Mouse (Mus musculus): ENCODE results near the gene Pfkfb4. TPM values are rescaled to one million over a fixed set of nuclear protein-coding genes. Genes with fewer than 3 reads are reported as not detected.

Gene Pfkfb4
- total RNA-seq, 4 experiments from 2014 or later = 11.5 to 15.8 (median 15.4) TPM

DNA sequence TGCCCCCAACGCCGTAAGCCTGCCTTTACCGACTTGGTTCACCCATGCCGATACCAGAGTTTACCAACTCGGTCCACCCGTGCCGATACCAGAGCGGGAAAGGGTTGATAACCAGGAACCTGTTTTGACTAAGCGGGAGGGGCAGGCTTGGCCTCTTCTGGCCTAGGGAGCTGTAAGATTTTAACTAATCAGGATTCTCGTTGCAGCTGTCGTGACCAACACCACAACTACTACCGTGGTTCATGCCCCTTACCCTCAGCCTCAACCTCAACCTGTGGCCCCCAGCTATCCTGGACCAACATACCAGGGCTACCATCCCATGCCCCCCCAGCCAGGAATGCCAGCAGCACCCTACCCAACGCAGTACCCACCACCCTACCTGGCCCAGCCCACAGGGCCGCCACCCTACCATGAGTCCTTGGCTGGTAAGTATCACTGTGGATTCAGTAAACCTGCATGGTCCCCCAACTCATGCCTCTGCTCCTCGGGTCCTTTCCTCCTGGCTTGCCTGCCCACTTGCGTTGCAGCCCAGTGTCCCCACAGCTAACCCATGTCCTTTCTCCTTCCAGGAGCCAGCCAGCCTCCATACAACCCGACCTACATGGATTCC is 64.6 kb downstream of the Pfkfb4 start:
- no peak for DNase-seq (ENCODE audit: low spot score in 2 of 2)

DNA sequence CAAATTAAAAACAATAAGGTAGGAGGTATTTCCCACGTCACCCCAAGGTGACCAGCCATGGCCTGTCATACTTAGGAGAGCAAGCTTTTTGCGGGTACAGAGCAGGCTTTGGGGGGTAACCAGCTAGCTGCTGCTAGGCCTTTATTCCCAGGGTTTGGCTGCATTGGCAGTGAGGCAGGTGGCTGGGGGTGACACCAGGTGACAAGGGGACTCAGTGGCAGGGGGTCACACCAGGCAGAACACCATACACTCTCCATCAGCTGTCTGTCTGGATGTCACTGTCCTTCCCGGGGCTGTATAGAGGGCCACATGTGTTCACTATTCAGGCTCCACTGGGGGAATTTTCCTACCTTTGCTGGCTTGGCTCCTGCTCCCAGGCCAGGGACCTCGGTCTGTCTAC is 65.3 kb downstream of the Pfkfb4 start:
- no peak for DNase-seq (ENCODE audit: low spot score in 2 of 2)

DNA sequence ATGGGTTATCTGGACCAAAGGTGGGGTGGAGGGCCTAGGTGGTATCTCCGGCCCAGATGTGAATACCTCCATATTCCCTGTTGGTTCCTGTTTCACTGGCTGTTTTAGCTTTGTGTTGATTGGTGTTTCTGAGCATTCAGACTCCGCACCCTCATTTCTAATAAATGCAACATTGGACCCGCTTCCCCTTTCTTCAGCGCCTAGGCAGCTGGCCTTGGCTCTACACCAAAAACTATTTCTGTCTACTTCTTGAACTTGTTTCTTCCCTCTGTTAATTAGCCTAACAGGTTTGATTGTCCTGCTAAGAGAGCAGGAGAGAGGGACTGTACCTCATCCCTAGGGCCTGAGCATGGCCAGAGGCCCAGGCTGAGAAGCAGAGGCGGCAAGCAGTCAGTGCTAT is 66.0 kb downstream of the Pfkfb4 start:
- DNase-seq (ENCODE audit: low spot score in 2 of 2) = no peak

DNA sequence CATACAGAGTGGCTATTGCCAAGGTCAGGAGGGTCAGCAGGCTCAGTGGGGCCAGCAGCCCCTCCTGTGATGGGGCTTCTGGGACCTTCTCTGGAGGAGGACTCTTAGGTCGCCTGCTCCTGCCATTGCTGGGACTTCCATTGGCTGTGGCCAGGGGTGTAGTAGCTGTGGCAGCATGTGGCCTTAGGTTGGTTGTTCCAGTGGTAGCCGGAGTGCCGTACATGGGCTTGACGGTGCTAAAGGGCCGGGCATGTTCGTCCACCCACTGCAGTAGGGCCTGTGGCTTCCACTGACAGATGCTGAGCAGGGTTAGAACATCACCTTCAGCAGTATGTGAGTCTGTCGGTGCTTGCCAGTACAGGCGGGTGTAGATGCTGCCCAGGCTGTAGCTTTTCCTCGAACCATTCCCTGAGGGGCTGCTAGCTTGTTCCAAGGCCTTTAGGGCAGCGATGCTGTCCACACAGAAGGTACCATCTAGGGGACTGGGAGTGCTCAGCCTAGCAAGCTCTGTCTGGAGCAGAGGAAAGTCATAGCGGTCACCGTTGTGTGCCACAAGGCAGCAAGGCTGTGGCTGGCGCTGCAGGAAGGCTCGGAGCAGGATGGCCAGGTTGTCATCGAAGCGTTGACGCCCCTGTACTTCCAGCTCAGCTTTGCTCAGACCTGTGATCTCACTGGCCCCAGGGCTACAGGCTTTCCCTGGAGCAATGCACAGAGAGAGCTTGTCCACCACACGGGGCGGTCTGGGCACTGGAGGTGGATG is 66.6 kb downstream of the Pfkfb4 start:
- DNase-seq (ENCODE audit: low spot score in 2 of 2) = no peak

DNA sequence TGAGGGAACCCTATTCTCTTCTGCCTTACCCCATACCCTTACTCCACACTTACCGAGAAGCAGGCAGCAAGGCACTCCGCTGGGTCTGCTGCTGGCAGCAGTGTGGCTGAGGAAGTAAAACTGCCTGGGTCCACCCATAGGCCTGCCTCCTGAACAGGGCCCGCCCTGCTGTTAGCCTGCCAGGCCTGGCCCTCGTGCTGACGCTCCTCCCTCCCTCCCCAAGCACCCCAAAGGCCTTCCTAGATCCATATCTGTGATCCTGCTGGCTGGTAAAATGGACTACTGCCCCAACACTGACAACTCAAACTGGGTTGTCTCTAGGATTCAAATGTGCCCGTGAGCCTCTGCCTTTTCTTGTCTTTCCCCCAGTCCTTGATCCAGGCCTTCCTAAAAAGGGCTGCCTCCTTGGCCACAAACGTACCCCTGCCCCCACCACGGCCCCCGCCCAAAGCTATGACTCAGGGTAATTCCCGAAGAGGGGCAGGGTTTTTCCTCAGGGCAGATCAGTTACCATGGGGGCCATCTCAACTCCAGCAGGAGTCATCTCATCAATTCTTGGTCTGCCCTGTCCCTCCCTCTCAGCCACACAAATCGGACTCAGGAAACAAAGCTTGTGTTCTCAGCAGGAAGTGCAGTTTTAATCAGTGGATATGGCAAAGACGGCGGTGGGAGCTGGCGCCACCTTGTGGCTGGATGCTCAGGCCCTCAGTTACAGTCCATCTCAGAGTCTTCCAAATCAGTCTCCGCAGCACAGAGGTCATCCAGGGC is 67.7 kb downstream of the Pfkfb4 start, which contains the start of gene Trex1:
Gene Trex1, minus strand, starts transcription at position 599 of the 768 bp plus-strand sequence.
- peak; percentile 88 to 94 for DNase-seq (ENCODE audit: low spot score in 2 of 2)

DNA sequence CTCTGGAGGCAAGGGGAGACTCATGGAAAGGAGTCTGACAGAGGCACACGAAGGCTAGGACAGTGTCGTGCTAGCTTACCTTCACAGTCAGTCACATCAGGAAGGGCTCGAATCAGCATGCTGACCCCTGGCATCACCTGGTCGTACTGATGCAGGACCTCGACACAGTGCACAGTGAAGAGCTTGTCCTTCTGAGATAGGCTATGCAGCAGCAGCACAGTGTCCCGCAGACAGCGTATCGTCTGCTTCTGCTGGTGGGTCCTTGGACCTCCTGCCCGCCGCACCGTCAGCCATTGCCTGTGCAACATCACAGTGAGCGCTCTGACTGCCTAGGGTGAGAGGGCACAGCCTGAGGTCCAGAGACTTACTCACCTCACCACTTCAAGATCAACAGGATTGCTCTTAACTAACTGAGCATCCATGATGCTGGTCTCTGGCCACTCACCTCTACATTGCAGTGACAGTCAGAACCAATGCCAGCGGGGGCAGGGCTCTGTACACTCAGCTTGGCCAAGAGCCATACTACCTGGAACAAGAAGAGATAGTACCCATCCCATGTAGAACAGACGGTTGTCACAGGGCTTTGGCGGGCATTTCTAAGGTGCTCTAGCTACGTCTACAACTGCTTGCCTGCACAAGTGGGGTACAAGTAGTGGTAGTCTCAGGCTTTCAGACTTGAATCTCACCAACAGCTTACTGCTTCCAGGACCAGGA is 68.8 kb downstream of the Pfkfb4 start:
- DNase-seq (ENCODE audit: low spot score in 2 of 2) = no peak

DNA sequence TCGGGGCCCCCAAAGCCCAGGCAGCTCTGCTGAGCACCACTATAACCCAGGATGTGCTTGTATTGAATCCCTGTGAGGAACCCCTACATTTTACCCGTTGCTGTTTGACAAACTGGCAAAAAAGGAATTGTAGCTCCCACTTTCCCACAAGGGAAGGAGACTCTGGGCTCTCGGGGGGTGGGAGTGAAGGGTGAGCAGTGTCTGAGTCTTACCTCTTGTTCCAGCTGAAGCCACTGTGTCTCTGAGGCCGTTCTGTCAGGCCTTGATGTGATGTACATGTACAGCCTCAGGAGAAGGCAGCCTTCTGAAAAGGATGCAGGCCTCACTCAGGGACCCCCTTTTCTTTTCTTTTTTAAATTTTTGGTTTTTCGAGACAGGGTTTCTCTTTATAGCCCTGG is 69.3 kb downstream of the Pfkfb4 start:
- DNase-seq (ENCODE audit: low spot score in 2 of 2) = no peak

DNA sequence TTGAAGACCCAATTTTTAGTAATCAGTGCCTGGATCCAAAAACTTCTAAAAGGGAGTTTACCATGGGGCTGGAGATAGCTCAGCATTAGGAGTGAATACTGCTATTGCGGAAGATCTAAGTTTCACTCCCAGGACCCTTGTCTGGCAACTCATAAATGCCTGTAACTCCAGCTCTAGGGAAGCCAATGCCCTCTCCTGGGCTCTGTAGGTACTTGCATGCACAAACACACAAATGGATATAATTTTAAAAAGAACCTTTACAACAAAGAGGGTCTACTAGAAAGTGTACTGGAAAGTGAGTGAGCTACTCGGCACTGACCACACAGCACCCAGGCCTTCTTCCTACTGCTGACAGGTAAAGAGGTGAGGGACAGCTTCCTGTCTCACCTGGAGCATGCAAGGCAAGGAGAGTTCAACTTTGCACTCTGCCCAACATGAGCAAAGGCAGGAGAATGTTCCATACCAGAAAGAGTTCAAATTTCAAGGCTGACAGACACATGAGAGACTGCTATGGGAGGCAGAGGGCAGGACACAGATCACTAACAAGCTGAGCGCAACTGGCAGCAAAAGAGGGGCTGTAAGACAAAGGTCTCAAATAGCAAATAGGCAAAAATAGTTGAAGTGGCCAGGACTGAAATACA is 76.6 kb downstream of the Pfkfb4 start:
- DNase-seq (ENCODE audit: low spot score in 2 of 2) = no peak

DNA sequence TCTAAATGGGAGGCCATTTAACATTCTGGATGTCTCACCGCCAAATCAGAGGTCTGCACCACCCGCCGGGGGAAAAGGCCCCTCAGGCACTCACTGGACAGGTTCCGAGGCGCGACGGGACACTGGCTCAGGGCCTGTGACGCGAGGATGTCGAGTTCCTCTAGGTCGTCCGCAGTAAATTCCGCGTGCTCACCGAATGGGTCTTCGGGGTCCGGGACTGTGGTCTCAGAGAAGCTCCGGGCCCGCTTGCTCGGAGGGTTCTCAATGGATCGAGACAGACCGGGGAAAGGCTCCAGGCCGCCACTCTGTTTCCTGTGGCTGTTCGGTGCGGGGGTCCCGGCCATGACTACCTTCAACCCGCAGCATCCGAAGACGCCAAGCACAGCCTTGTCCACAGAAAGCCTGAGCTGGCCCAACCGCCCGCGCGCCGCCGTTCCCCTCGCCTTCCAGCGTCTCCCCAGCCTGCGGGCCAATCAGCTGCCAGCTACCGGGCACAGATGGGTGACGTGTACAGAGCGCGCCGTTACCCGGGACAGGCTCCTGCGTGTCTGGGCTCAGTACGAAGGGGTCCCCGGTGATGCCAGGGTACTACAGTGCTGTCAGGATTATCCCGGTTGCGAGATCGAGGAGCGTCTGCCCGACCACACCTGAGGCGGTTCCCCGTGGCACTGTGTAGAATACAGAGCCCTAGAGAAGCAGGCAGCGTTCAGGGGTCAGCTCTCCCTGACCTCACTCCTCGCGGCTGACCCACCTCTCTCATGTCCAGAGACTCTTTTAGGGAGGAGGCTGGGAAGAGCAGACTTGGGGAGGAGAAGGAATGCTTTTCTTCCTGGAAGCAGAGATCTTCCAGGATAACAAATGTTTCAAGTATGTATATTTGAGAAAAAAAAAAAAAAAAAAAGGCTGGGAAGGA is 82.3 kb downstream of the Pfkfb4 start, which contains the start of gene Atrip:
Gene Atrip, minus strand, starts transcription at position 464 of the 913 bp plus-strand sequence.
- peak; percentile 91 to 93 for DNase-seq (ENCODE audit: low spot score in 2 of 2)

DNA sequence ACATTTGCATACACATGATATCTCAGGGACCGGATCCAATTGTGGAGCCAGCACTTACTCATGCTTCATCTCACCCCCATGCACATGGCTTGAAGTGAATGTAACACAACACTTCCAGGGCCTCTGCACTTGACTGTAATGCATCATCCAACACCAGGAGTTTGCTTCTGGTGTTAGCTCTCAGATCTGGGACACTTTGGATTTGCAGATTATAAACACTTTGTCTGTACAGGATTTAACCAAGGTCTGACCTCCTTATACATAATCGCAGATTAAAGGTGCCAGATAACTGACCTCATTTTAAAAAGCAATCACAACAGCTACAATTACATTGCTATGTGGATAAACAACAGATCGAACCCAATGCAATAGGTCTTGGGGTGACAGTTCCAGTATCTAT is 88.9 kb downstream of the Pfkfb4 start:
- DNase-seq (ENCODE audit: low spot score in 2 of 2) = no peak

DNA sequence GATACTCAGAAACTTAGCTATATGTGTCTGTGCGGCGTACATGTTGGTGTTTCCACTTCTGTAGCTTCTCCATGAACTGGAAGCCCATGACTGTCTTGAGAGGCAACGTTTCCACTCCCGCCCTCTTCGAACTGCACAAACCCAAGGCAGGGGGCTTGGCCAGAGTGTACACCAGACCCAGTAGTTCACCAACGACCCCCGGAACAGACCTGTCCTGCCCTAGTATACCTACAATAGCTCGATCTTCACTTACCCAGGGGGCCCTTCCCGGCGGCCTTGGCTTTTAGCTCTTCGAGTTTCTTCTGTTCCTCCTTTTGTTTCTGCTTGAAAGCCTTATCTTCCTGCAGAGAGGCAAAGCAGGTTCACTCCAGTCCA is 90.2 kb downstream of the Pfkfb4 start:
- no peak for DNase-seq (ENCODE audit: low spot score in 2 of 2)

Small RNA genes within 50 kb of the gene (microRNA-seq; reads per million reads assigned to microRNA genes)
- gene Mir711 = 0 reads per million in 2 experiments

Other genes with a start within 250 kb of the Pfkfb4 start
- gene Ip6k2, start 208.0 kb upstream of the Pfkfb4 start, total RNA-seq (2022) = 100 to 1,000 TPM; 195 to 221 (median 213) TPM
- gene Nckipsd, start 183.4 kb upstream of the Pfkfb4 start, total RNA-seq (2022) = 10 to 100 TPM; 70.0 to 74.4 (median 73.5) TPM
- gene Celsr3, start 165.5 kb upstream of the Pfkfb4 start, total RNA-seq (2022) = 10 to 100 TPM; 52.5 to 77.9 (median 69.6) TPM
- gene Slc26a6, start 138.5 kb upstream of the Pfkfb4 start, total RNA-seq (2022) = 10 to 100 TPM; 17.0 to 22.2 (median 20.2) TPM
- under 1 TPM in 1 of 4 experiments, not detected in 3; 0.78 TPM for gene Tmem89, start 77.2 kb upstream of the Pfkfb4 start, total RNA-seq (2022)
- gene Uqcrc1, start 55.1 kb upstream of the Pfkfb4 start, total RNA-seq (2022) = 100 to 1,000 TPM; 343 to 352 (median 351) TPM
- 1 to 10 TPM; 1.9 to 4.3 (median 3.9) TPM for gene Col7a1, start 38.2 kb upstream of the Pfkfb4 start, total RNA-seq (2022)
- under 1 TPM in 2 of 4 experiments, not detected in 2; 0.45 to 0.55 TPM for gene Ucn2, start 5.8 kb upstream of the Pfkfb4 start, total RNA-seq (2022)
- gene Shisa5, start 46.8 kb downstream of the Pfkfb4 start, total RNA-seq (2022) = 10 to 100 TPM; 56.6 to 94.6 (median 77.2) TPM
- 10 to 100 TPM; 13.7 to 18.3 (median 16.4) TPM for gene Trex1, start 68.0 kb downstream of the Pfkfb4 start, total RNA-seq (2022)
- gene Atrip, start 82.3 kb downstream of the Pfkfb4 start, total RNA-seq (2022) = 10 to 100 TPM; 26.3 to 31.2 (median 28.3) TPM
- gene Ccdc51, start 90.7 kb downstream of the Pfkfb4 start, total RNA-seq (2022) = 1 to 10 TPM; 7.8 to 9.2 (median 8.9) TPM
- 100 to 1,000 TPM; 284 to 327 (median 306) TPM for gene Tma7, start 90.8 kb downstream of the Pfkfb4 start, total RNA-seq (2022)
- gene Plxnb1, start 103.6 kb downstream of the Pfkfb4 start, total RNA-seq (2022) = 10 to 100 TPM; 82.9 to 99.8 (median 89.8) TPM
- not detected for gene Fbxw21, start 170.3 kb downstream of the Pfkfb4 start, total RNA-seq (2022)
- not detected for gene Fbxw13, start 204.2 kb downstream of the Pfkfb4 start, total RNA-seq (2022)
- gene Fbxw20, start 243.0 kb downstream of the Pfkfb4 start, total RNA-seq (2022) = not detected